Mouse (Mus musculus): Measurements from ENCODE around the gene Grcc10.

GRCm38 (mm10) chr6:124779984-124780416 is 38.8 kb upstream of the Grcc10 start:
- TF ChIP-seq GATA1 (IDR thresholded peaks at IDR 0.05; ENCODE audit: low read length) (no peak), TAL1 (IDR thresholded peaks at IDR 0.05; ENCODE audit: low read length) (no peak)

Data from erythroblast, embryonic 14.5 days (primary cell).